Mouse (Mus musculus) midbrain, embryonic 11.5 days (tissue): ENCODE data around the gene Col1a2. TPM values are rescaled to one million over a fixed set of nuclear protein-coding genes. Genes with fewer than 3 reads are reported as not detected.

Source experiments
- ATAC-seq: fragments of 200-750 bp; cut with Nextera tagmentation; 2 replicates; pipeline ENCODE4 v1.8.0; 2017; ENCODE audit warnings: moderate TSS enrichment, moderate library complexity; ENCODE audit not compliant: low FRiP score
- DNase-seq: peaks from one replicate; pipeline ENCODE4 v3.0.0; 2015; ENCODE audit warnings: low spot score; ENCODE audit errors: missing footprints
- H3K27ac ChIP-seq: fragments of 300-500 bp; sonication (generic); 2 replicates; pipeline ENCODE4 v1.5.1; 2014; ENCODE audit warnings: low read depth, low read length
- H3K27me3 ChIP-seq: fragments of 300-500 bp; sonication (generic); 2 replicates; pipeline ENCODE4 v1.6.1; 2014; ENCODE audit warnings: mild to moderate bottlenecking, low read length, moderate library complexity, mixed read lengths; ENCODE audit not compliant: control insufficient read depth, insufficient read depth
- H3K36me3 ChIP-seq: fragments of 300-500 bp; sonication (generic); 2 replicates; pipeline ENCODE4 v1.6.1; 2014; ENCODE audit warnings: mild to moderate bottlenecking, low read length, moderate library complexity, mixed read lengths; ENCODE audit not compliant: control insufficient read depth, insufficient read depth
- H3K4me1 ChIP-seq: fragments of 300-500 bp; sonication (generic); 2 replicates; pipeline ENCODE4 v1.6.1; 2014; ENCODE audit warnings: low read length; ENCODE audit not compliant: control insufficient read depth, insufficient read depth
- H3K4me2 ChIP-seq: fragments of 300-500 bp; sonication (generic); 2 replicates; pipeline ENCODE4 v1.6.1; 2014; ENCODE audit warnings: mild to moderate bottlenecking, moderate library complexity
- H3K4me3 ChIP-seq: fragments of 300-500 bp; sonication (generic); 2 replicates; pipeline ENCODE4 v1.5.1; 2014; ENCODE audit warnings: low read depth, low read length
- H3K9ac ChIP-seq: fragments of 300-500 bp; sonication (generic); 2 replicates; pipeline ENCODE4 v1.6.1; 2014; ENCODE audit warnings: low read length
- H3K9me3 ChIP-seq: fragments of 300-500 bp; sonication (generic); 2 replicates; pipeline ENCODE4 v1.6.1; 2016; ENCODE audit warnings: low read length; ENCODE audit not compliant: control insufficient read depth
- WGBS: fragments of 180-500 bp; shearing (Covaris S2); extraction: QIAGEN DNeasy Blood & Tissue Kit; methylation state at CpG from one replicate; pipeline ENCODE4 v1.1.7; 2014; 5-methylcytosine and 5-hydroxymethylcytosine counted together
- polyA plus RNA-seq: library from polyadenylated mRNA; unstranded; fragments of >200 nt; fragmentation: Nextera tagmentation; extraction: Ambion mirVana; gene quantifications from 2 replicates; pipeline ENCODE4 v1.2.1, GENCODE M21; 2014

Col1a2 gene
- 142 and 144 TPM in 2 replicates for polyA plus RNA-seq

DNA sequence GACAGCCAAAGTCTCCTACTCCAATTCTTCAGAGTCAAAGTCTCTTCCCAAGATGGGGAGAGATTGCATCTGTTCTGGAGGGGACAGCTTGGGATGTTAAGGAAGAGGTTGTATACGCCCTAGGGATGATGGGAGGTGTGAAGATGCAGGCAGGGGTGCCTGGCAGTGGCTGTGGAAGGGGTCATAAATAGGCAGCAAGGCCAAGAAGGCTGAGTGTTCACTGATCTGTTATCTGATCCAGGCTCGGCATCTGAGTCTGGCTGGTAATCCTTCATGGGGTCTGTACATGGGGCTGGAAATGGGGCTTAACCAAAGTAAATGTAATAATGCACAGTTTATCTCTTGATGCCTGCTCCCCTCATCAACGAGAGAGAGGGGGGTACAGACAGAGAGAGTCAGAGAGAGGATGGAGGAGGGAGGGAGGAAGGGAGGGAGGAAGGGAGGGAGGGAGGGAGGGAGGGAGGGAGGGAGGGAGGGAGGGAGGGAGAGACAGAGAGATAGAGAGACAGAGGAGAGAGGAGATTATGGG is at the start of gene Col1a2:
Gene Col1a2, plus strand, starts transcription at position 212 of the 529 bp plus-strand sequence.
- DNase-seq (peak; percentile 89), ATAC-seq (peak; percentile 62)
- Histone ChIP-seq H3K36me3 (no peaks in the 10 kb centered on the region), H3K4me3 (peak within 1 kb of the TSS; percentile 36), H3K27me3 (peaks cover 5% of the 10 kb centered on the region; the same call in 1 of the 2 replicates), H3K9me3 (no peaks in the 10 kb centered on the region), H3K4me2 (peak within 1 kb of the TSS; percentile 84), H3K27ac (no peak within 1 kb of the TSS), H3K9ac (peak within 1 kb of the TSS; percentile 52), H3K4me1 (peaks cover 11% of the 10 kb centered on the region)
- 20% methylated on average over 3 of the region's 3 CpGs for WGBS

DNA sequence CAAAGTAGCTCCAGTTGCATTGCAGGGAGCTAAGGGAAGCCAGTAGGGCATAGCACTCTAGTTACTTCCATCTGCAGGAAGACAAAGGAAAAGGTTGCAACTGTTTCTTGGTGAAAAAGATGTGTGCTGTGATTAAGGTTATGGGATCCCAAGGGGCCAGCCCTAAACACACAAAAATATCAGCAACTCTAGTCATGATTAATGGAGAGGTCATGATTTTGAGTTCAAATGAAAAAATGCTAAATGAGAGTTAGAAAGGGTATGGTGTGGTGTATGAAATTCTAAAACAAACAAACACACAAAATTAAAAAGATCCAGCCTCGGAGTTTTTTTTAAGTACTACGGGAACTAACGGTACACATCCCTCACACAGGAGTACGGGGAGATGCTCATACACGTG is 49.1 kb upstream of the Col1a2 start:
- ATAC-seq (no peak; the same call in 1 of the 2 replicates), DNase-seq (no peak)
- no peak overlapping the region for H3K27ac ChIP-seq

DNA sequence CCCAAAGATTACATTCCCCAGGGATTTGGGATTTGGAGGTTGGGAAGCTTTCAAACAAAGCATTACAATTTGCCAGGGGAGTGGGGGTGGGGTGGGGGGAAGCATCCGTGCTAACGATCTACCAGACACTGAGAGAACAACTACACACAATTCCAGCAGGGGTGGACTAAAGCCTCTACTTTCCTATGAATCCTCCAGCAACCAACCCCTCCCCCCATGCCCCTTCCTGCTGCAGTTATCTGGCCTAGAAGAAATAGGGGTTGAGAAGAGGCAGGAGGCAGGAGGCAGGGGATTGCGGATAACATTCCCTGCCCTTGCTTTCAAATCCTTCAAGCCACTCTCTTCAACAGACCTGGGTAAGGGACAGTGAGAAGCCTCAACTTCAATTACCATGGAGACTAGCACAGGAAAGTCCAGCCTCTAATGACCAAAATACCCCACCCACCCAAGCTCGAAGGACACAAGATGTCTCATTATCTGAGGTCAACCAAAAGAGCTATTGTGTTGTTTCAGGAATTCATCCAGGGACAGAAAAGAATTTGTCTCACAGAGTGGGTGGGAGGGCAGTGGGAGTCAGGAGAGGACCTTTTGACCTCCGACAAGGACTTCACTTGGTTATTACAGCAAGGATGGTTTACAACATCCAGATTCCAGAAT is 48.5 kb upstream of the Col1a2 start:
- no peak overlapping the region for H3K9ac ChIP-seq
- peak; percentile 57; the same call in 1 of the 2 replicates for ATAC-seq
- H3K27me3 ChIP-seq, result no peaks in the 10 kb centered on the region
- H3K4me3 ChIP-seq, result no peak overlapping the region
- H3K9me3 ChIP-seq, result no peaks in the 10 kb centered on the region
- H3K36me3 ChIP-seq, result no peaks in the 10 kb centered on the region
- WGBS, result 14% methylated on average over 5 of the region's 5 CpGs
- peak; percentile 88 for DNase-seq
- no peak overlapping the region for H3K4me2 ChIP-seq
- H3K4me1 ChIP-seq, result peaks cover 3% of the 10 kb centered on the region; the same call in 1 of the 2 replicates
- H3K27ac ChIP-seq, result no peak overlapping the region

More for the DNA sequence above, 49.1 kb upstream of the Col1a2 start:
- Histone ChIP-seq H3K36me3 (no peaks in the 10 kb centered on the region), H3K4me1 (peaks cover 3% of the 10 kb centered on the region; the same call in 1 of the 2 replicates), H3K9ac (no peak overlapping the region), H3K9me3 (no peaks in the 10 kb centered on the region), H3K4me2 (no peak overlapping the region), H3K4me3 (no peak overlapping the region), H3K27me3 (no peaks in the 10 kb centered on the region)
- 32% methylated on average over 5 of the region's 5 CpGs for WGBS

DNA sequence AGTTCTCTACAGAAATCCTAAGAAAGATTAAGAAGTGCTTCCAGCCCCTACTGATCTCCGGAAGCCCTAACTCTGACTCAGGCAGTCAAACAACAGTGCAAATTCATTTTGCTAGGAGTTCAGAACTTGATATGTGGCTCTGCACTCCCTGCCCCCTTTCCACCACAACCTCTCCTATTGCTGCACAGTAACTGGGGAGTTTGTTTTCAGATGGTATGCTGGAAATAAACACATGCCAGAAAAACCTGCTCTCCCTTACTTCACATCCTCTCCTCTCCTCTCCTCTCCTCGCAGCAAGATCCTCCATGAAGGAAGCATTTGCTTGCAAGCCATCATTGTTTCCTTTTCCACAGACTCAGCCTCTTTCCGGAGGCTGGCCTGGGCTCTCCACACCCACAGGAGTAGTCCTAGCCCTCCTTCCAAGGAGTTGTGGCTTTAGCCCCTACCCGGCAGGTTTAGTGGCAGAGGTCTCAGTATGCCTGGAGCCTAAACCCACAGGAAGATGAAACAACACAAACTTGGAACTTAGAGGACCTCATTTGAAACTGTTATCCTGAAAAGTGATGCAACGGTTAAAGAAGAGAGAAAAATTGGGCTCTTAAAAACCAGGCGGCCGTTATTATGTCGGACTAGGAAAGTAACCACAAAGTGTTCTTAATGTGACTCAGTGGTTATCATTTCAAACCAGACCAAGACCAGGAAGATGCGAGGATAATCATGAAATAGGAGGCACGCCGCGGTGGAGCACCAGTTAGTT is 47.7 kb upstream of the Col1a2 start:
- Histone ChIP-seq H3K4me2 (no peak overlapping the region), H3K4me3 (no peak overlapping the region), H3K36me3 (no peaks in the 10 kb centered on the region), H3K4me1 (peaks cover 3% of the 10 kb centered on the region; the same call in 1 of the 2 replicates), H3K27me3 (no peaks in the 10 kb centered on the region), H3K27ac (no peak overlapping the region), H3K9ac (no peak overlapping the region), H3K9me3 (no peaks in the 10 kb centered on the region)
- 62% methylated on average over 12 of the region's 12 CpGs for WGBS
- DNase-seq (no peak), ATAC-seq (no peak)

DNA sequence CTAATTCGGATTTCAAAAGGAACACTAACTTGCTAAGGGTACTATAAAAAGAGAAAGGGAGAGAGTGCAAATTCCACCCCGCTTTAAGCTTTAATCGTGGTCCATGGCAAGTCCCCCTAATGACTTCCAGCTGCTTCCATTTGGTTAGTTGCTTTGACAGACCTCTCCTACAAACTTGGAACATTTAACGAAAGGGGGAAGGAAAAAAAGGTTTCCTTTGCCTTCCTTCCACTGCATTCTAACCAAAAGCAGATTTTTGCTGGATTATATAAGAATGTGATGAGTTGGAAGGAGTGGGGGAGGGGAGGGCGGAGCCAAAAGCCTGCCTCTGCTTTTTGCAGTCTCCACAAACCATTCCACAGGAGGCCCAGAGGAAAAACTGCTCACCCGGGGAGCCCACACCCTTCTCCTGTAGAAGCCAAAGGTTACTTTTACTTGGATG is 47.0 kb upstream of the Col1a2 start:
- Histone ChIP-seq H3K27ac (no peak overlapping the region), H3K9ac (no peak overlapping the region), H3K4me1 (peaks cover 3% of the 10 kb centered on the region; the same call in 1 of the 2 replicates), H3K9me3 (no peaks in the 10 kb centered on the region), H3K27me3 (no peaks in the 10 kb centered on the region), H3K4me3 (no peak overlapping the region), H3K36me3 (no peaks in the 10 kb centered on the region), H3K4me2 (no peak overlapping the region)
- ATAC-seq (no peak), DNase-seq (no peak)
- whole genome bisulfite sequencing, result 43% methylated on average over 6 of the region's 6 CpGs

DNA sequence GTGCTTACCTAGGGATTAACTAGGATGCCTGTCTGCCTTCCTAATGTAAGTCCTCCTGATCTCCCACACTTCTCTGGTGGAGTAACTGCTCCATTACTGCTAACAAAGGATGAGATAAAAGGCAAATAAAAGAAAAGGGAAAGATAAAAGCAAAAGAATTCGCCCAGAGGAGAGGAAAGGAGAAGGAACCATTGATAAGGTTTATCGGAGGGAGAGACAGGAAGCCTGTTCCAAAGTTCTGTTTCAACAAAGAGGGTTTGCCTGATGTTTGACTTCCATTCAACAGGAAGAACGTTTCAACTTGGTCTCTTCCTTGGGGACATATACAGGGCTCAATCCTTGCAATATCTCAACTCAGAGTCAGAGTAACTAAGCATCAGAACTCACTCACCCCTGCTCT is 39.3 kb upstream of the Col1a2 start:
- H3K4me1 ChIP-seq, result no peaks in the 10 kb centered on the region; the same call in 1 of the 2 replicates
- ATAC-seq (no peak), DNase-seq (no peak)
- H3K27ac ChIP-seq, result no peak overlapping the region
- H3K4me3 ChIP-seq, result no peak overlapping the region
- H3K9ac ChIP-seq, result no peak overlapping the region
- no peaks in the 10 kb centered on the region for H3K9me3 ChIP-seq
- H3K4me2 ChIP-seq, result no peak overlapping the region
- WGBS, result 42% methylated on average over 3 of the region's 3 CpGs
- H3K27me3 ChIP-seq, result no peaks in the 10 kb centered on the region
- no peaks in the 10 kb centered on the region for H3K36me3 ChIP-seq

DNA sequence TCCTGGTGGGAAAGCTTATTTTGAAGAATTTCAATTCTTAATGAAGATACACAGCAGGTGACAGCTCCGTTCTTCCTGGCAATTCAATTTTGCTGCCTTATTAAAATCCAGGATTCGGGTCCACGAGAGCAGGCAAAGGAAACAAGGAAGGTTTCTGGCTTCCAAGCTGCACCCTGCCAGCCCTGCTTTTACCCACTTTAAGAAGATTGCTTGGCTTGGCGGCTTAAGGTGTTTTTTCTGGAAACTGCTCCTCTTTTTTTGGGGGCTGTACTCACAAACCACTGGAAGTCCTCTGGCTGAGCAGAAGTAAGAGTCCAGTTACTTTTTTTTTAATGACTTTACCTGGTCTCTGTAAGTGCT is 21.1 kb upstream of the Col1a2 start:
- no peaks in the 10 kb centered on the region for H3K9me3 ChIP-seq
- ATAC-seq (no peak), DNase-seq (peak; percentile 82)
- no peak overlapping the region for H3K9ac ChIP-seq
- WGBS, result 50% methylated on average over 4 of the region's 4 CpGs
- no peaks in the 10 kb centered on the region for H3K36me3 ChIP-seq
- no peaks in the 10 kb centered on the region for H3K27me3 ChIP-seq
- no peak overlapping the region for H3K4me3 ChIP-seq
- H3K27ac ChIP-seq, result no peak overlapping the region
- H3K4me1 ChIP-seq, result no peaks in the 10 kb centered on the region
- no peak overlapping the region for H3K4me2 ChIP-seq

DNA sequence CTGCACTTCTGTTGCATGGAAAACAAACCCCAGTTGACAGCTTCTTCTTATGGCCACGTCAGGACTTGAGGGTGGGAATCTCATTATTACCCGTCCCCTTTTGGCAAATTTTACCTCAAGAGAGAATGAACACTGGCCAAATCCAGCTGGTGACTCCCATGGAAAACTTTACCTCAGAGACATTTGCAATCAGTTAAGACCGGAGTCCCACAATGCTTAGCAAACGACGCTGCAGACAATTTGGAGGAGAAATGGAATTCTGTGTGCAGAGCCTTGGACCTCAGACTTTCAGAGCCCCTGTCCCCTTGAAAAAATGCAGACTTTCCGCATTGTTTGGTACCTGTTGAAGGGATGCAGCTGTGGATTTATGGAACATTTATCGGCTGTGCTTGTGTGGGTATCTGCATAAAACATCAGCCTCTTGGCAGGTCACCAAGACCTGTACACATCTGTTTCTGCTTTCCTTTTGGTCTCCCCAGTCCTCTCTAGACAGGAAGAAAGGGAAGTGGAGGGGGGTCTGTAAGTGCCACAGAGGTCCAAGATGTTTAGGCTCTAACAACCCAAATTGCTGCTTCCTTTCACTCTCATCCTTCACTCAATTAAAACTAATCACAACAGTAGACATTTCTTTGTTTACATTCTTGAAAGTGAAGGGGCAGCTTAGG is 20.5 kb upstream of the Col1a2 start:
- Histone ChIP-seq H3K4me1 (no peaks in the 10 kb centered on the region), H3K27me3 (no peaks in the 10 kb centered on the region), H3K9me3 (no peaks in the 10 kb centered on the region), H3K27ac (no peak overlapping the region), H3K9ac (no peak overlapping the region), H3K4me2 (no peak overlapping the region), H3K36me3 (no peaks in the 10 kb centered on the region), H3K4me3 (no peak overlapping the region)
- peak; percentile 87 for DNase-seq
- WGBS, result 69% methylated on average over 7 of the region's 7 CpGs
- ATAC-seq, result no peak
